Mouse (Mus musculus) myocyte (in vitro differentiated cells): Measurements from ENCODE around the gene Gnao1. TPM values are rescaled to one million over a fixed set of nuclear protein-coding genes. Genes with fewer than 3 reads are reported as not detected.
A peak's percentile ranks its signal among the peaks of the same experiment; 100 is the strongest.

Experiments
- H3K27me3 ChIP-seq: one replicate; pipeline ENCODE4 v1.6.1; 2011; ENCODE audit not compliant: control insufficient read depth, insufficient read depth, insufficient read length
- H3K36me3 ChIP-seq: one replicate; pipeline ENCODE4 v1.6.1; 2011; ENCODE audit not compliant: control insufficient read depth, insufficient read depth
- H3K4me2 ChIP-seq: one replicate; pipeline ENCODE4 v1.6.1; 2011; ENCODE audit warnings: low read depth, control low read depth
- H3K4me3 ChIP-seq: one replicate; pipeline ENCODE4 v1.5.1; 2011; ENCODE audit warnings: mild to moderate bottlenecking, control low read depth, moderate library complexity
- H3K79me2 ChIP-seq: one replicate; pipeline ENCODE4 v1.6.1; 2011; ENCODE audit not compliant: control insufficient read depth, insufficient read depth
- H3ac ChIP-seq: one replicate; pipeline ENCODE4 v1.6.1; 2011; ENCODE audit not compliant: control insufficient read depth, insufficient read length
- CEBPB ChIP-seq: IDR thresholded peaks from 2 replicates; pipeline ENCODE4 v1.6.1; 2011; ENCODE audit warnings: mild to moderate bottlenecking, moderate library complexity; ENCODE audit not compliant: poor library complexity, insufficient read depth, severe bottlenecking
- E2F4 ChIP-seq: IDR thresholded peaks from one replicate; pipeline ENCODE4 v1.6.1; 2011; ENCODE audit warnings: mild to moderate bottlenecking, control low read depth, moderate library complexity; ENCODE audit not compliant: insufficient read depth
- MAX ChIP-seq: IDR thresholded peaks from one replicate; pipeline ENCODE4 v1.6.1; 2011; ENCODE audit warnings: low read depth, mild to moderate bottlenecking, control low read depth
- MYOD1 ChIP-seq, 3 experiments: IDR thresholded peaks; one replicate each; pipeline ENCODE4 v1.6.1; 2011; ENCODE audit warnings: control low read depth in 2 of 3, low read depth in 2 of 3, mild to moderate bottlenecking in 2 of 3, moderate library complexity in 1 of 3; ENCODE audit not compliant: insufficient read length in 2 of 3, control insufficient read depth in 1 of 3
- MYOG ChIP-seq, 3 experiments: IDR thresholded peaks; one replicate each; pipeline ENCODE4 v1.6.1; 2011; ENCODE audit warnings: control low read depth in 2 of 3, low read depth in 2 of 3, mild to moderate bottlenecking in 2 of 3; ENCODE audit not compliant: insufficient read length in 2 of 3, control insufficient read depth in 1 of 3, insufficient read depth in 1 of 3
- POLR2A ChIP-seq: IDR thresholded peaks from one replicate; pipeline ENCODE4 v1.6.1; 2011; ENCODE audit warnings: low read depth, mild to moderate bottlenecking, control low read depth, moderate library complexity; ENCODE audit not compliant: insufficient read length
- POLR2AphosphoS2 ChIP-seq: IDR thresholded peaks from one replicate; pipeline ENCODE4 v1.6.1; 2011; ENCODE audit warnings: low read depth, control low read depth; ENCODE audit not compliant: insufficient read length
- REST ChIP-seq: IDR thresholded peaks from one replicate; pipeline ENCODE4 v1.6.1; 2011; ENCODE audit warnings: mild to moderate bottlenecking, control low read depth, moderate library complexity; ENCODE audit not compliant: insufficient read depth, insufficient read length
- SRF ChIP-seq: IDR thresholded peaks from one replicate; pipeline ENCODE4 v1.6.1; 2011; ENCODE audit warnings: low read depth; ENCODE audit not compliant: control insufficient read depth, insufficient read length
- TCF12 ChIP-seq: IDR thresholded peaks from one replicate; pipeline ENCODE4 v1.6.1; 2011; ENCODE audit warnings: mild to moderate bottlenecking, control low read depth; ENCODE audit not compliant: poor library complexity, insufficient read depth, severe bottlenecking
- TCF3 ChIP-seq: IDR thresholded peaks from one replicate; pipeline ENCODE4 v1.6.1; 2011; ENCODE audit warnings: low read depth, control low read depth; ENCODE audit not compliant: insufficient read length
- USF1 ChIP-seq: IDR thresholded peaks from one replicate; pipeline ENCODE4 v1.6.1; 2011; ENCODE audit warnings: low read depth, mild to moderate bottlenecking, control low read depth, moderate library complexity
- polyA plus RNA-seq: library from polyadenylated mRNA; unstranded; fragments of >200 nt; fragmentation: generic; extraction: Trizol; gene quantifications from one replicate; pipeline ENCODE4 v1.2.1, GENCODE M21; 2012; ENCODE audit warnings: missing spikeins

The Gnao1 gene
- polyA plus RNA-seq, 1 experiment: 31.8 TPM

- no peak overlapping the region for H3K4me2 ChIP-seq
- TF ChIP-seq MYOD1 (IDR thresholded peaks at IDR 0.05; ENCODE audit: control insufficient read depth in 1 of 3, insufficient read length in 2 of 3, low read depth in 2 of 3): no peak
- no peak for TF ChIP-seq USF1
- no peak for TF ChIP-seq POLR2AphosphoS2
- no peak for TF ChIP-seq MAX
- no peaks in the 10 kb centered on the region for H3K79me2 ChIP-seq
- H3K36me3 ChIP-seq: no peaks in the 10 kb centered on the region
- no peak overlapping the region for H3ac ChIP-seq
- no peak overlapping the region for H3K4me3 ChIP-seq
- no peaks in the 10 kb centered on the region for H3K27me3 ChIP-seq
Observed at GRCm38 (mm10) chr8:93845186-93845585, 35.4 kb downstream of the Gnao1 start.

GRCm38 (mm10) chr8:93852087-93852645 lies 42.4 kb downstream of the Gnao1 start:
- Histone ChIP-seq H3K36me3 (no peaks in the 10 kb centered on the region), H3K4me2 (peak overlapping the region; percentile 53), H3K79me2 (no peaks in the 10 kb centered on the region), H3ac (no peak overlapping the region), H3K27me3 (no peaks in the 10 kb centered on the region), H3K4me3 (no peak overlapping the region)
- TF ChIP-seq MYOD1 (IDR thresholded peaks at IDR 0.05; ENCODE audit: control insufficient read depth in 1 of 3, insufficient read length in 2 of 3, low read depth in 2 of 3) (no peak), MAX (no peak), TCF12 (no peak), USF1 (no peak), POLR2AphosphoS2 (no peak), MYOG (IDR thresholded peaks at IDR 0.05; ENCODE audit: control insufficient read depth in 1 of 3, insufficient read depth in 1 of 3, insufficient read length in 2 of 3, low read depth in 2 of 3) (no peak), SRF (no peak), TCF3 (no peak)

- H3K27me3 ChIP-seq: no peaks in the 10 kb centered on the region
- peak overlapping the region; percentile 53 for H3K4me2 ChIP-seq
- H3ac ChIP-seq: no peak overlapping the region
- H3K36me3 ChIP-seq: no peaks in the 10 kb centered on the region
- H3K79me2 ChIP-seq: no peaks in the 10 kb centered on the region
- TF ChIP-seq SRF (no peak), TCF12 (no peak), TCF3 (no peak), USF1 (no peak), MAX (no peak), POLR2A (no peak), REST (no peak), MYOG (IDR thresholded peaks at IDR 0.05; ENCODE audit: control insufficient read depth in 1 of 3, insufficient read depth in 1 of 3, insufficient read length in 2 of 3, low read depth in 2 of 3) (no peak), E2F4 (no peak), MYOD1 (IDR thresholded peaks at IDR 0.05; ENCODE audit: control insufficient read depth in 1 of 3, insufficient read length in 2 of 3, low read depth in 2 of 3) (no peak), CEBPB (no peak), POLR2AphosphoS2 (no peak)
- no peak overlapping the region for H3K4me3 ChIP-seq
Observed at GRCm38 (mm10) chr8:93852851-93853461, 43.2 kb downstream of the Gnao1 start.

- H3K27me3 ChIP-seq: no peaks in the 10 kb centered on the region
- H3K4me2 ChIP-seq: peak overlapping the region; percentile 4
- H3K4me3 ChIP-seq: no peak overlapping the region
- H3K36me3 ChIP-seq: no peaks in the 10 kb centered on the region
- no peaks in the 10 kb centered on the region for H3K79me2 ChIP-seq
- no peak for TF ChIP-seq MYOD1 (IDR thresholded peaks at IDR 0.05; ENCODE audit: control insufficient read depth in 1 of 3, insufficient read length in 2 of 3, low read depth in 2 of 3)
- H3ac ChIP-seq: no peak overlapping the region
Observed at GRCm38 (mm10) chr8:93854676-93855075, 44.9 kb downstream of the Gnao1 start.

- peak overlapping the region; percentile 4 for H3K4me2 ChIP-seq
- no peaks in the 10 kb centered on the region for H3K79me2 ChIP-seq
- H3K27me3 ChIP-seq: no peaks in the 10 kb centered on the region
- no peak overlapping the region for H3ac ChIP-seq
- no peaks in the 10 kb centered on the region for H3K36me3 ChIP-seq
- TF ChIP-seq SRF (no peak), MAX (no peak), CEBPB (no peak), MYOD1 (IDR thresholded peaks at IDR 0.05; ENCODE audit: control insufficient read depth in 1 of 3, insufficient read length in 2 of 3, low read depth in 2 of 3) (no peak), USF1 (no peak), POLR2AphosphoS2 (no peak), TCF12 (no peak), REST (no peak), MYOG (IDR thresholded peaks at IDR 0.05; ENCODE audit: control insufficient read depth in 1 of 3, insufficient read depth in 1 of 3, insufficient read length in 2 of 3, low read depth in 2 of 3) (no peak), E2F4 (no peak), TCF3 (no peak), POLR2A (no peak)
- H3K4me3 ChIP-seq: no peak overlapping the region
Observed at GRCm38 (mm10) chr8:93855272-93855671, 45.5 kb downstream of the Gnao1 start.
